20 mouse cellular contexts compared by ENCODE assay signal in genomic region chr4:143366415-143367041, GRCm38 (mm10). TPM values are rescaled to one million over a fixed set of nuclear protein-coding genes. Genes with fewer than 3 reads are reported as not detected.
A peak's percentile ranks its signal among the peaks of the same experiment; 100 is the strongest.
DNase-seq lines count a peak whose midpoint lies in the region; ATAC-seq and TF ChIP-seq lines count a peak whose summit lies in the region.
"Had no signal": no experiment of that assay in that cellular context is flagged by ENCODE, and none has a peak within 500 bp of the region (broad histone marks: within the 10 kb centered on the region; RNA-seq: fewer than 3 reads in every experiment).

No protein-coding gene starts in this region.

- no peak for TF ChIP-seq POLR2A in brain, embryonic 14.5 days (IDR thresholded peaks at IDR 0.05; ENCODE audit: borderline replicate concordance, extremely low read depth, insufficient read depth, insufficient read length, poor library complexity, severe bottlenecking)

- H3K27me3 ChIP-seq in heart, embryonic 13.5 days (replicated peaks) = 0 out of 2 replicates have a peak, but pooled peaks cover 4% of the 10 kb centered on the region
- no peaks in the 10 kb centered on the region for H3K27me3 ChIP-seq in hindbrain, postnatal 0 days (ENCODE audit: insufficient read depth, low read length)
- no peaks in the 10 kb centered on the region for H3K27me3 ChIP-seq in neural tube, embryonic 15.5 days (replicated peaks)
- H3K27me3 ChIP-seq: heart, embryonic 15.5 days; liver, embryonic 13.5 days; megakaryocyte, embryonic 14.5 days had no signal

- intact Hi-C loops in heart, postnatal 14 days (cut with DNase I) = no loop called here

- no peak overlapping the region for H3K27ac ChIP-seq in heart, embryonic 13.5 days (replicated peaks)
- no peak overlapping the region for H3K27ac ChIP-seq in hindbrain, postnatal 0 days
- H3K27ac ChIP-seq in neural tube, embryonic 15.5 days (replicated peaks) = no peak overlapping the region
- H3K27ac ChIP-seq: heart, embryonic 15.5 days; liver, embryonic 13.5 days had no signal

- ATAC-seq in heart, embryonic 13.5 days (ENCODE audit: extremely low read depth, insufficient number of reproducible peaks, low FRiP score, low TSS enrichment) = no peak
- no peak for ATAC-seq in hindbrain, postnatal 0 days
- peak; percentile 61; the same call in 1 of the 2 replicates for ATAC-seq in neural tube, embryonic 15.5 days (ENCODE audit: low FRiP score)
- ATAC-seq: CD4-positive, CD25-positive, alpha-beta regulatory T cell, adult 4 months had no signal

- no peaks in the 10 kb centered on the region for H3K36me3 ChIP-seq in heart, embryonic 13.5 days
- no peaks in the 10 kb centered on the region for H3K36me3 ChIP-seq in hindbrain, postnatal 0 days (ENCODE audit: insufficient read depth, low read length)
- no peaks in the 10 kb centered on the region for H3K36me3 ChIP-seq in neural tube, embryonic 15.5 days
- H3K36me3 ChIP-seq: heart, embryonic 15.5 days; liver, embryonic 13.5 days had no signal

- no peak for DNase-seq in heart, postnatal 14 days
- peak; percentile 44 for DNase-seq in brain, embryonic 14.5 days (ENCODE audit: low read depth)
- DNase-seq in hindbrain, postnatal 0 days (ENCODE audit: low spot score) = peak; percentile 20
- no peak for DNase-seq in urinary bladder, postnatal 14 days (ENCODE audit: low spot score)
- DNase-seq in urinary bladder, postnatal 10 days (ENCODE audit: low spot score) = no peak
- DNase-seq: cerebellum, adult 2 months; kidney, adult 9 months; layer of hippocampus, postnatal 36 days; liver, embryonic 13.5 days; lung, postnatal 10 days; thymus, adult 18-20 months had no signal

- 36% methylated on average over 15 of the region's 15 CpGs for WGBS in heart, embryonic 13.5 days
- WGBS in hindbrain, postnatal 0 days = 37% methylated on average over 15 of the region's 15 CpGs
- 30% methylated on average over 15 of the region's 15 CpGs for WGBS in neural tube, embryonic 15.5 days

- H3K9me3 ChIP-seq in heart, embryonic 13.5 days = no peaks in the 10 kb centered on the region
- no peaks in the 10 kb centered on the region for H3K9me3 ChIP-seq in hindbrain, postnatal 0 days (ENCODE audit: low read length)
- no peaks in the 10 kb centered on the region for H3K9me3 ChIP-seq in neural tube, embryonic 15.5 days (replicated peaks)
- H3K9me3 ChIP-seq: heart, embryonic 15.5 days; liver, embryonic 13.5 days had no signal

- H3K9ac ChIP-seq in heart, embryonic 13.5 days = no peak overlapping the region
- no peak overlapping the region for H3K9ac ChIP-seq in hindbrain, postnatal 0 days (replicated peaks; ENCODE audit: low read length)
- no peak overlapping the region for H3K9ac ChIP-seq in neural tube, embryonic 15.5 days (replicated peaks)
- H3K9ac ChIP-seq: heart, embryonic 15.5 days; liver, embryonic 13.5 days had no signal

- TF ChIP-seq CTCF in brain, embryonic 14.5 days (IDR thresholded peaks at IDR 0.05; ENCODE audit: borderline replicate concordance, extremely low read depth, insufficient read depth, insufficient read length) = no peak
- no peak for TF ChIP-seq CTCF in hindbrain, postnatal 0 days (IDR thresholded peaks at IDR 0.05; ENCODE audit: low read depth)

- peak overlapping the region; percentile 28 for H3K4me2 ChIP-seq in heart, embryonic 13.5 days
- 0 out of 2 replicates have a peak overlapping the region, but pooled peaks have one; percentile 6 for H3K4me2 ChIP-seq in hindbrain, postnatal 0 days (ENCODE audit: low read depth, low read length)
- peak overlapping the region; percentile 19; the same call in 1 of the 2 replicates for H3K4me2 ChIP-seq in neural tube, embryonic 15.5 days
- H3K4me2 ChIP-seq: heart, embryonic 15.5 days; liver, embryonic 13.5 days had no signal

- H3K4me3 ChIP-seq in heart, embryonic 13.5 days = no peak overlapping the region
- no peak overlapping the region for H3K4me3 ChIP-seq in hindbrain, postnatal 0 days (ENCODE audit: low read length)
- H3K4me3 ChIP-seq in neural tube, embryonic 15.5 days (replicated peaks) = no peak overlapping the region
- H3K4me3 ChIP-seq: heart, embryonic 15.5 days; liver, embryonic 13.5 days; megakaryocyte, embryonic 14.5 days had no signal

- 0 out of 2 replicates have a peak, but pooled peaks cover 3% of the 10 kb centered on the region for H3K4me1 ChIP-seq in heart, embryonic 13.5 days
- no peaks in the 10 kb centered on the region for H3K4me1 ChIP-seq in hindbrain, postnatal 0 days (ENCODE audit: insufficient read depth, low read length)
- H3K4me1 ChIP-seq in neural tube, embryonic 15.5 days = peaks cover 7% of the 10 kb centered on the region; the same call in 1 of the 2 replicates
- H3K4me1 ChIP-seq: heart, embryonic 15.5 days; liver, embryonic 13.5 days; megakaryocyte, embryonic 14.5 days had no signal

RNA-seq across cellular contexts. Expression of gene Lrrc38, which starts 17.0 kb away (rescaled TPM):
- 0.17 and 0.40 TPM in 2 replicates for polyA plus RNA-seq in heart, embryonic 13.5 days (2015; fragmentation: Nextera tagmentation; extraction: Ambion mirVana)
- total RNA-seq in heart, postnatal 14 days (2021) = under 1 TPM; 0.12 to 0.24 TPM
- polyA plus RNA-seq in brain, embryonic 14.5 days (2012; rRNA removed) = 0.23 TPM in 2 replicates
- total RNA-seq in hindbrain, postnatal 0 days (2014; rRNA removed) = 0.29 and 0.63 TPM in 2 replicates
- polyA plus RNA-seq in hindbrain, postnatal 0 days (2015; fragmentation: Nextera tagmentation; extraction: Ambion mirVana) = 0.84 and 0.97 TPM in 2 replicates
- polyA plus RNA-seq in neural tube, embryonic 15.5 days (2015; fragmentation: Nextera tagmentation; extraction: Ambion mirVana) = 0.59 and 0.70 TPM in 2 replicates
- total RNA-seq: MEL had no signal
- polyA plus RNA-seq: CD4-positive, CD25-positive, alpha-beta regulatory T cell, adult 4 months; gonadal fat pad, adult 2 months; large intestine, adult 2 months; liver, embryonic 13.5 days had no signal

RNA-seq across cellular contexts. Expression of gene Pramel1, which starts 27.7 kb away (rescaled TPM):
- polyA plus RNA-seq in heart, embryonic 13.5 days (2015; fragmentation: Nextera tagmentation; extraction: Ambion mirVana) = not detected in 2 replicates
- not detected for total RNA-seq in heart, postnatal 14 days (2021)
- not detected in 2 replicates for polyA plus RNA-seq in brain, embryonic 14.5 days (2012; rRNA removed)
- not detected in 2 replicates for total RNA-seq in hindbrain, postnatal 0 days (2014; rRNA removed)
- not detected in 2 replicates for polyA plus RNA-seq in hindbrain, postnatal 0 days (2015; fragmentation: Nextera tagmentation; extraction: Ambion mirVana)
- not detected in 2 replicates for polyA plus RNA-seq in neural tube, embryonic 15.5 days (2015; fragmentation: Nextera tagmentation; extraction: Ambion mirVana)
- total RNA-seq: layer of hippocampus, postnatal 36 days; MEL had no signal
- polyA plus RNA-seq: CD4-positive, CD25-positive, alpha-beta regulatory T cell, adult 4 months; gonadal fat pad, adult 2 months; heart, embryonic 15.5 days; large intestine, adult 2 months; limb, embryonic 11.5 days; liver, embryonic 13.5 days had no signal

RNA-seq across cellular contexts. Expression of gene Pramef8, which starts 45.7 kb away (rescaled TPM):
- polyA plus RNA-seq in heart, embryonic 13.5 days (2015; fragmentation: Nextera tagmentation; extraction: Ambion mirVana) = 11.0 and 13.2 TPM in 2 replicates
- 10 to 100 TPM in 1 of 2 experiments, 1 to 10 TPM in 1; 9.6 to 10.6 TPM for total RNA-seq in heart, postnatal 14 days (2021)
- polyA plus RNA-seq in brain, embryonic 14.5 days (2012; rRNA removed) = 12.1 and 14.7 TPM in 2 replicates
- total RNA-seq in hindbrain, postnatal 0 days (2014; rRNA removed) = 26.1 and 48.5 TPM in 2 replicates
- polyA plus RNA-seq in hindbrain, postnatal 0 days (2015; fragmentation: Nextera tagmentation; extraction: Ambion mirVana) = 16.0 and 18.3 TPM in 2 replicates
- 17.7 and 20.7 TPM in 2 replicates for polyA plus RNA-seq in neural tube, embryonic 15.5 days (2015; fragmentation: Nextera tagmentation; extraction: Ambion mirVana)
- total RNA-seq: MEL had no signal

Comparison
In these comparisons a context has a peak if more than half of its experiments do, and no peak if none do; other contexts are left out.
1. DNase-seq: peak in brain, embryonic 14.5 days (single experiment) and hindbrain, postnatal 0 days (single experiment); none in heart, postnatal 14 days (0 of 2), urinary bladder, postnatal 14 days (single experiment) and urinary bladder, postnatal 10 days (single experiment).
2. Peak in every context shown above with its lines, with median percentiles within 50 percentile points of each other: H3K4me2 ChIP-seq.